Mouse (Mus musculus): ENCODE data around the gene Ap1m1. TPM values are rescaled to one million over a fixed set of nuclear protein-coding genes. Genes with fewer than 3 reads are reported as not detected.

Gene Ap1m1
- polyA plus RNA-seq, 1 experiment: 97.4 TPM

- Histone ChIP-seq H3K36me3 (ENCODE audit: control insufficient read depth, insufficient read depth, low read length) (no peaks in the 10 kb centered on the region), H3K4me3 (ENCODE audit: extremely low read depth, insufficient read depth, insufficient read length) (no peak overlapping the region), H3K27me3 (ENCODE audit: control insufficient read depth, insufficient read depth, low read length) (no peaks in the 10 kb centered on the region), H3K27ac (ENCODE audit: insufficient read depth, low read length) (peak overlapping the region; percentile 61), H3K4me1 (ENCODE audit: control insufficient read depth, insufficient read depth, insufficient read length) (peaks cover 29% of the 10 kb centered on the region)
- TF ChIP-seq CTCF (IDR thresholded peaks at IDR 0.05; ENCODE audit: extremely low read depth, insufficient read depth, insufficient read length, insufficient replicate concordance) (no peak), POLR2A (IDR thresholded peaks at IDR 0.05; ENCODE audit: low read depth, low read length) (no peak)
- 43% methylated on average over 1 of the region's 1 CpGs for WGBS
- DNase-seq (ENCODE audit: low read depth in 1 of 2, low spot score in 2 of 2): peak in 1 of 2 experiments; percentile 24
Measured at GRCm38 (mm10) chr8:72211846-72212245, 28.0 kb upstream of the Ap1m1 start.

- DNase-seq (ENCODE audit: low read depth in 1 of 2, low spot score in 2 of 2): no peak
- Histone ChIP-seq H3K36me3 (ENCODE audit: control insufficient read depth, insufficient read depth, low read length) (no peaks in the 10 kb centered on the region), H3K27ac (ENCODE audit: insufficient read depth, low read length) (peak within 1 kb of the TSS; percentile 61), H3K4me1 (ENCODE audit: control insufficient read depth, insufficient read depth, insufficient read length) (peaks cover 25% of the 10 kb centered on the region), H3K4me3 (ENCODE audit: extremely low read depth, insufficient read depth, insufficient read length) (no peak within 1 kb of the TSS), H3K27me3 (ENCODE audit: control insufficient read depth, insufficient read depth, low read length) (no peaks in the 10 kb centered on the region)
- TF ChIP-seq CTCF (IDR thresholded peaks at IDR 0.05; ENCODE audit: extremely low read depth, insufficient read depth, insufficient read length, insufficient replicate concordance): no peak
- no peak for TF ChIP-seq POLR2A (IDR thresholded peaks at IDR 0.05; ENCODE audit: low read depth, low read length)
- 65% methylated on average over 4 of the region's 4 CpGs for WGBS
Measured at GRCm38 (mm10) chr8:72212751-72213150, 27.1 kb upstream of the Ap1m1 start, which contains the start of gene Cib3. Gene Cib3, minus strand, starts transcription at chr8:72212837.

- TF ChIP-seq CTCF (IDR thresholded peaks at IDR 0.05; ENCODE audit: extremely low read depth, insufficient read depth, insufficient read length, insufficient replicate concordance): no peak
- no peak for TF ChIP-seq POLR2A (IDR thresholded peaks at IDR 0.05; ENCODE audit: low read depth, low read length)
- Histone ChIP-seq H3K4me1 (ENCODE audit: control insufficient read depth, insufficient read depth, insufficient read length) (peaks cover 25% of the 10 kb centered on the region), H3K36me3 (ENCODE audit: control insufficient read depth, insufficient read depth, low read length) (no peaks in the 10 kb centered on the region), H3K27ac (ENCODE audit: insufficient read depth, low read length) (no peak within 1 kb of the TSS), H3K4me3 (ENCODE audit: extremely low read depth, insufficient read depth, insufficient read length) (no peak within 1 kb of the TSS), H3K27me3 (ENCODE audit: control insufficient read depth, insufficient read depth, low read length) (no peaks in the 10 kb centered on the region)
- DNase-seq (ENCODE audit: low read depth in 1 of 2, low spot score in 2 of 2): no peak
- WGBS: 77% methylated on average over 4 of the region's 4 CpGs
Measured at GRCm38 (mm10) chr8:72213536-72213935, 26.3 kb upstream of the Ap1m1 start, which contains the start of gene Gm11034. Gene Gm11034, minus strand, starts transcription at chr8:72213636.

- H3K4me3 ChIP-seq (ENCODE audit: extremely low read depth, insufficient read depth, insufficient read length): no peak overlapping the region
- peaks cover 25% of the 10 kb centered on the region for H3K4me1 ChIP-seq (ENCODE audit: control insufficient read depth, insufficient read depth, insufficient read length)
- TF ChIP-seq POLR2A (IDR thresholded peaks at IDR 0.05; ENCODE audit: low read depth, low read length) (no peak), CTCF (IDR thresholded peaks at IDR 0.05; ENCODE audit: extremely low read depth, insufficient read depth, insufficient read length, insufficient replicate concordance) (peak; percentile 83; the same call in 1 of the 2 replicates)
- H3K27ac ChIP-seq (ENCODE audit: insufficient read depth, low read length): peak overlapping the region; percentile 36; the same call in 1 of the 2 replicates
- no peaks in the 10 kb centered on the region for H3K27me3 ChIP-seq (ENCODE audit: control insufficient read depth, insufficient read depth, low read length)
- WGBS: 49% methylated on average over 2 of the region's 2 CpGs
- DNase-seq (ENCODE audit: low read depth in 1 of 2, low spot score in 2 of 2): peak in 1 of 2 experiments; percentile 67
- no peaks in the 10 kb centered on the region for H3K36me3 ChIP-seq (ENCODE audit: control insufficient read depth, insufficient read depth, low read length)
Measured at GRCm38 (mm10) chr8:72215060-72215459, 24.8 kb upstream of the Ap1m1 start.

- DNase-seq (ENCODE audit: low read depth in 1 of 2, low spot score in 2 of 2): peak; percentile 47 to 52
- 8% methylated on average over 1 of the region's 1 CpGs for WGBS
- TF ChIP-seq POLR2A (IDR thresholded peaks at IDR 0.05; ENCODE audit: low read depth, low read length) (no peak), CTCF (IDR thresholded peaks at IDR 0.05; ENCODE audit: extremely low read depth, insufficient read depth, insufficient read length, insufficient replicate concordance) (no peak)
Measured at GRCm38 (mm10) chr8:72215871-72216270, 23.9 kb upstream of the Ap1m1 start.

GRCm38 (mm10) chr8:72218781-72219540 is 20.9 kb upstream of the Ap1m1 start:
- H3K27ac ChIP-seq (ENCODE audit: insufficient read depth, low read length): no peak overlapping the region
- no peak for DNase-seq (ENCODE audit: low read depth in 1 of 2, low spot score in 2 of 2)
- TF ChIP-seq POLR2A (IDR thresholded peaks at IDR 0.05; ENCODE audit: low read depth, low read length) (no peak), CTCF (IDR thresholded peaks at IDR 0.05; ENCODE audit: extremely low read depth, insufficient read depth, insufficient read length, insufficient replicate concordance) (no peak)
- H3K4me1 ChIP-seq (ENCODE audit: control insufficient read depth, insufficient read depth, insufficient read length): peaks cover 18% of the 10 kb centered on the region
- no peak overlapping the region for H3K4me3 ChIP-seq (ENCODE audit: extremely low read depth, insufficient read depth, insufficient read length)
- WGBS: 73% methylated on average over 10 of the region's 10 CpGs
- peaks cover 9% of the 10 kb centered on the region for H3K36me3 ChIP-seq (ENCODE audit: control insufficient read depth, insufficient read depth, low read length)
- no peaks in the 10 kb centered on the region for H3K27me3 ChIP-seq (ENCODE audit: control insufficient read depth, insufficient read depth, low read length)

More at GRCm38 (mm10) chr8:72215871-72216270, 23.9 kb upstream of the Ap1m1 start:
- Histone ChIP-seq H3K36me3 (ENCODE audit: control insufficient read depth, insufficient read depth, low read length) (no peaks in the 10 kb centered on the region), H3K27ac (ENCODE audit: insufficient read depth, low read length) (peak overlapping the region; percentile 89), H3K4me3 (ENCODE audit: extremely low read depth, insufficient read depth, insufficient read length) (no peak overlapping the region), H3K4me1 (ENCODE audit: control insufficient read depth, insufficient read depth, insufficient read length) (peaks cover 24% of the 10 kb centered on the region), H3K27me3 (ENCODE audit: control insufficient read depth, insufficient read depth, low read length) (no peaks in the 10 kb centered on the region)

All from spleen, adult 2 months (tissue).